Mouse (Mus musculus) layer of hippocampus, adult 2 months (tissue): ENCODE measurements around the gene Immp2l. TPM values are rescaled to one million over a fixed set of nuclear protein-coding genes. Genes with fewer than 3 reads are reported as not detected.
A peak's percentile ranks its signal among the peaks of the same experiment; 100 is the strongest.

Experiments
- DNase-seq, 2 experiments: peaks; one replicate each; pipeline ENCODE4 v3.0.0; 2022; ENCODE audit warnings: low spot score in 2 of 2
- H3K27ac ChIP-seq: fragments of 200-600 bp; 2 replicates; pipeline ENCODE4 v1.8.1; 2022
- H3K4me3 ChIP-seq: fragments of 200-600 bp; 2 replicates; pipeline ENCODE4 v1.8.1; 2022; ENCODE audit warnings: mild to moderate bottlenecking
- CTCF ChIP-seq: fragments of 200-600 bp; conservative IDR thresholded peaks from 2 replicates; pipeline ENCODE4 v1.8.1; 2022; ENCODE audit warnings: antibody characterized with exemption, mild to moderate bottlenecking, moderate library complexity
- total RNA-seq, 2 experiments: library from RNA; stranded (reverse); gene quantifications; 2 replicates each; pipeline ENCODE4 v1.2.3; 2021

The Immp2l gene
- total RNA-seq, 2 experiments from 2014 or later = 6.9 to 15.1 TPM

DNA sequence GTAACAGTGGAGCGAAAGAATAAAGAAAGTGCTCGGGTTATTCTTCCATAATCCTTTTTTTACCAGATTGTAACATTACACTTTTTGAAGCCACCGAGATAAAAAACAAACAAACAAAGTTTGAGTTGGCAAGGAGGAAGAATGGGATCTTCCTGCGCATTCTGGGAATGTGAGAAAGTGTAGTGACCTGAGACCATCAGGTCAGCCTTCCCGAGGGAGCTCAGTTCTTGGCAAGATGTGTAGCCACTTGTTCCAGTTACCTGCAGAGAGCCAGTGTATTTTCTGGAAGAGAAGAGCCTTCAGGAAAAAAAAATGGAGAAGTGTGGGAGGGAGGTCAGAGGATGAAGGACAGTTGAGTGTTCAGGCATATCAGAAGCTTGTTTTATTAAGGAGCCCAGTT is 569.5 kb downstream of the Immp2l start:
- no peak for DNase-seq
- H3K27ac ChIP-seq = no peak overlapping the region
- no peak for TF ChIP-seq CTCF
- no peak overlapping the region for H3K4me3 ChIP-seq

DNA sequence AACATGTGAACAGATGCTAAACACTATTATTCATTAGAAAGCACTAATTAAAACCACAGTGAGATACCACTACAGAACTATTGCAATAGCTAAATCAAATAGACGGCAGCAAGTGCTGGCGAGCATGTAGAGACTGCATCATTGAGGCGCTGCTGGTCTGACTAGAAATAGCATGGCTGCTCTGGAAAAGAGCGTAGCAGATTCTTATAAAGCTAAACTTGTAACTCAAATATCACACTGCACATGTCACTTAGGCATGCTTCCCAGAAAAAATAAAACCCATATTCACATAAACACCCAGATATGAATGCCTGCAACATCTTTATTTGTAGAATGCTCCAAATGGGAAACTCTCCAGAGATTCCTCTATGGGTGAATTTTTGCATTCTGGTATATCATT is 570.1 kb downstream of the Immp2l start:
- no peak for DNase-seq
- no peak overlapping the region for H3K27ac ChIP-seq

DNA sequence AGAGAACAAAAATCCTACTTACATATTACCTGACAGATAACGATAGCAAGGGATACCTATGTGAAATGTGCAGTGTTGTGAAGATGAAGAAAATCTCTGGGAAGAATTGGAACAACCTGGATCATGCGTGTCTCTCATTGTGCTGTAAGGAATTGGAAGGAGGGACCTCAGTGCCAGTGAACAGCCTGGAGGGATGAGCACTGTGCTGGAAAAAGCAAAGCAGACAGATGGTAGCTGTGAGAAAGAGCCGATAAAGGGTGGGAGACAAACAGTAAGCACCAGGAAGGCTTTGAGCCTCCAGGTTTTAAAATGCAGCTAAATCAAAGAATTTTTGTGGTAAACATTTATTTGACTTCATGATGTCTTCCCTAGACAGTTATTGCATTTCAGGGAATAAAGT is 591.4 kb downstream of the Immp2l start:
- TF ChIP-seq CTCF = no peak
- Histone ChIP-seq H3K4me3 (no peak overlapping the region), H3K27ac (no peak overlapping the region)
- peak; percentile 30 to 40 for DNase-seq

More for the DNA sequence above, 570.1 kb downstream of the Immp2l start:
- TF ChIP-seq CTCF = 0 out of 2 replicates have a peak, but pooled peaks have one; percentile 6
- no peak overlapping the region for H3K4me3 ChIP-seq

DNA sequence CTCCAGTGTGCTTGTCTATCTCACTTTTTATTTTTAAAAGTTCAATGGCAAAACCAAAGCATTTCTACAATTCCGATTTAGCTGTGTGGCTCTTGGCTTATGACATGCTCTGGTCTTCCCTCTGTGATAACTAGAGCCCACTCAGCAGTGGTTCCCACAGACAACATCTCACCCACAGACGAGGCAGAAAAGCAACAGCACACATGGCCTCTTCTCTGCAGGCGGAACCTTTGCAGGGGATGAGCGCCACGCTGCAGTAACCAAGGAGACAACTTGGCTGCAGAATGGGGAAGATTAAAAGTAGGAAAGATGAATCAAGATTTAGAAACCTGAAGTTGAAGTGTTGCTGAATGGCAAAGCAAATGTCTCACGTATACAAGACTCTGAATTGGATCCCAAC is 597.5 kb downstream of the Immp2l start:
- TF ChIP-seq CTCF = no peak
- Histone ChIP-seq H3K27ac (no peak overlapping the region), H3K4me3 (no peak overlapping the region)
- peak; percentile 3 to 16 for DNase-seq

DNA sequence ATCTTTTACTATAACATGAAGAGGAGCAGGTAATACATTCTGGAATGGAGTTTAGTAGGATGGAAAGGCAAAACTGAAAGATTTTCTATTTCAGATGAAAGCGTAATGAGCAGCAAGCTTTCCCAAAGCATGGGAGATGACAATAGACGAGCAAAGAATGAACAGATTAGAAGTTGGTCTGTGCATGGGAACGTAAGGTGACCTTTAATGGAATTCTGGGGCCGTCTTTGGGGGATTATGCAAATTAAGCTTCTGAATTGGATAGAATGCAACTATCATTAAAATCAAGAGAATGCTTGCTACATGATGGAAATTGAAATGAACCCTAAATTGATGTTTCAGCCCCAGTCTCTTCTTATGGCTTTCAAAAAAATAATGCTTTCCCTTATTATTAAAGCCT is 619.4 kb downstream of the Immp2l start:
- H3K4me3 ChIP-seq = no peak overlapping the region
- H3K27ac ChIP-seq = no peak overlapping the region
- no peak for DNase-seq
- TF ChIP-seq CTCF = no peak

DNA sequence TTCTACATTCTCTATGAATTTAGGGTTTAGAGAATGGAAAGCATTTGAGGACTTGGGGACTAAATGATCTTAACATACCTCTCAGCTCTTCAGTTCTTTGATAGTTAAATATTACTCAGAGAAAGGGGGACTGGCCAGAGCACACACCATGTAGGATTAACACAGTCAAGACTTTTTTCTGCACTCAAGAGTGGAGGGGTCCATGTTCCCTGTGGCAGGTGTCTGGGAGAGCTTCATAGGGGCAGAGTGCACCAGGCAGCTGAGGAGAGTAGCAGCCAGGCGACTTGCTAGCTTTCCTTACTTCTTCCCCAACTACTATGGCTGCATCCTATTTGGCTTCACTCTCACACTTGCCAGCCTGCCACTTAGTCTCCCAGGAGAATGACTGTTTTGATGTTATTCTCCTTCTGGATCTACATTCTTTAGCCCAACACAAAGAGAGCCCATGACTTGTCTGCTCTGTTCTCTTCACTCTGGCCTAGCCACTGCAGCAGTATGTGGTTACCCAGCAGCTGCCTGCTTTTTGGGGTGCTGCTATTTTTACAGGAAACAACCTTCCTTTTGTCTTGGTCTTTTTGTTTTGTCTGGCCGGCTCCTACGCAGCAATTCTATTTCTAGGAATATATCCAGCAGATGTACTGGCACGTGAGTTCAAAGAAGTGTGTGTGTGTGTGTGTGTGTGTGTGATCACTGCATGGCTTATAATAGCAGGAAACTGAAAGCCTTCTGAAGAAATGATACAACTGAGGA is 621.1 kb downstream of the Immp2l start:
- Histone ChIP-seq H3K4me3 (no peak overlapping the region), H3K27ac (no peak overlapping the region)
- DNase-seq = no peak
- no peak for TF ChIP-seq CTCF

DNA sequence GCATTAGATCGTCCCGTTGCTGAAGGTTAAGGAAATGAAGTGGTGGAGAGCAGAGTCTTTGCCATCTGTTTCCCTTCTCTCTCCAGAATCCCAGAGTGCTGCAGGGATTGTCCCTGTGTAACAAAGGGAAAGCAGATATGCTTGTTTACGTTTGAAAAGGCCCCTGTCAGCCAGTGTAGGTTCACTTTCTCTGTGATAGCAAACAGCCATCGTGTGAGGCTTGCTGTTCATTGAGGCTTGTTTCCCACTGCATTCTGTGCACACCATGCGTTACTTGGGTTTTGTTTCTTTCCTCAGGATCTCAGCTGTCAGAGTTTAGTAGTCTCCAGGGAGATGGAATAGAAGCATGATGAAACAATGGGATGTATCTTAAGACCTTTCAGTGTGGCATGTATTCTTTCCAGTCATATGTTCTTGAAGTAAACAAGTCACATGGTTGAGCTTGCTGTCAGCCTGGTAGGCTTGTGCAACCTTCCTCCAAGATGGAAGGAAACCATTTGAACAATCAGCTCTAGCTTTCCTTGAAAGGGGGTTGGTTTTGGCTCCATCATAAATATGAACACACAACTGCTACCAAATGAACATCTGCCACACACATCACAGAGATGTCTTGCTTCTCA is 623.2 kb downstream of the Immp2l start:
- TF ChIP-seq CTCF = no peak
- no peak for DNase-seq
- Histone ChIP-seq H3K4me3 (no peak overlapping the region), H3K27ac (no peak overlapping the region)

DNA sequence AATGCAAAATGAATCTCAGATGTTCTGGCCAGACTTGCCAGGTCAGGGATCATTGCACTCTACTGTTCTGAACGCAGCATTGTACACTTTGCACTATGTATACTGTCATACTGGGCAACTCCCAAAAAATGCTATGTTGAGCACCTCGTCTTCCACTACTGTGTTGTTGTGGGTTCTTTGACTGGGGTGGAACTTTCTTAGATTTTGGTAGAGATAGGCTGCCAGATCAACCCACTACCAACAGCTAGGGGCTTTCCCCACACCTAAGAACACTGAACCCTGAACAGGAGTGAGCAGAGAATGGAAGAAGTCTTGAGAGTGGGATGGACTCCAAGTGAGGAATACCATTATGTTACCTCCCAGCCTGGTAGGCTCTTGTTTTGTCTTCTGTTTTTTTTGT is 623.8 kb downstream of the Immp2l start:
- Histone ChIP-seq H3K27ac (no peak overlapping the region), H3K4me3 (no peak overlapping the region)
- no peak for TF ChIP-seq CTCF
- no peak for DNase-seq

DNA sequence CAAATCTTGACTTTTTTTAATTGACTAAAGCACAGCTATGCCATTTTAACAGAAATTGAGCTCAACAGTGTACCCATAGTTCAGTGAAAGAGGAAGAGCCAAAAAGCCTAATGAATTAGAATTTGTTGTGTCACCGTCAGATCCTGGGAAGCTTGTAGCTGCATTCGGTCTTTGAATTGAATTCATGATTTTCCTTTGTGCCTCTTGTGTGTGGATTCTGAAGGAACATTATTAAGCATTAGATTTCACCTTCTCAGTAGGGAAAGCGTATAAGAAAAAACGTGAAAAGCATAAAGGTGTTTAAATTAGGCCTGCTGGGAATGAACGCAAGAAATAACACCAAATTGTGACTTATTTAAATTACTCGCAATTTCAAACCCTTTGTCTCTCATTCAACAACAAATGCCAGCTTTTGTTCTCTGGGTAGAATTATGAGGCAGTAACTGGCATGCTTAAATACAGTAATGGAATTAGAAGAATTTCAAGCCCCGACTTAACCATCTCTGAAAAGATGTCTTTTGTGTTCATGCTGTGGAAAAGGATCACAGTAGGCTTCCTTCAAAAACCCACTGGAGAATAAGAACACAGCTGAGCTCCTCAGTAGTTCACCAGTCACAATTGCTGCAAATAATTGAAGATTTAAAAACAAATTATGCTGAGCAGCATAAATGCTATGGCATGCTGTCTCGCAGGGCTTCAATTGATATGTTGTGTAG is 626.1 kb downstream of the Immp2l start:
- DNase-seq = no peak
- Histone ChIP-seq H3K4me3 (no peak overlapping the region), H3K27ac (peak overlapping the region; percentile 37; the same call in 1 of the 2 replicates)
- no peak for TF ChIP-seq CTCF

DNA sequence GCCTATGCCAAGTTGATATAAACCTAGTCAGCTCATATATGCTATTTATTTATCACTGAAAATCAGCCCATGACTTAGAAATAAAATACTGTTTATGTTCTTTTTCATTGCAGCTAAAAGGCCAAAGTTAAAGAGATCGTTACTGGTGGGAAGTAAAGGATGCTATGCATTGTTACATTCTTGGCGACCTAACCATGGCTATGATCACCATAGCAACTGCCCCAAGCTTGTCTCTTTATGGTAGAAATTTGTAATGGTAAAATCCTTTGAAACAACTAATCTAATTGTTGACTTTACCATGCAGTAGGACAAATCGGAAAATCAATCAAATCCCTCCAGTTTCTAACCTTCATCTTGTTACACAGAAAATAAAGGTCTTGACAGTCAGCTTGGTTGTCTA is 644.4 kb downstream of the Immp2l start:
- TF ChIP-seq CTCF = no peak
- no peak overlapping the region for H3K27ac ChIP-seq
- no peak overlapping the region for H3K4me3 ChIP-seq
- DNase-seq = no peak

DNA sequence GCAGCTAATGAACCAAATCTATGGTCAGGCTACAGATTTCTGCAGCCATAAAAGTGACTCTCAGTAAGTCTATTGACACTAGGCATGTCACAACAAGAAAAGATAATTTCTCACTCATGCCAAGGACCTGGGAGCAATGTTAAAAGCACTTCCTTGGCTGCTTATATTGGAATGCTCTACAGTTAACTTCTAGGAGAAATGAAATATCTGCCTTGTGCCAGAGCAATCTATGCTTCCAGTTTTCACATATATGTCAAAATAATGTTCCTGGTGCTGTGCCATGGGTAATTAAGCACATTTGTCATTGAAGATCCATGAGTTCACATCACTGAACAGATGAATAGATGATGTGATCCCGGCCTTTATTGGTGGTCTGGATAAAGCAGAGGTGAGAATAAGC is 645.6 kb downstream of the Immp2l start:
- DNase-seq = no peak
- no peak overlapping the region for H3K27ac ChIP-seq
- no peak overlapping the region for H3K4me3 ChIP-seq
- no peak for TF ChIP-seq CTCF

DNA sequence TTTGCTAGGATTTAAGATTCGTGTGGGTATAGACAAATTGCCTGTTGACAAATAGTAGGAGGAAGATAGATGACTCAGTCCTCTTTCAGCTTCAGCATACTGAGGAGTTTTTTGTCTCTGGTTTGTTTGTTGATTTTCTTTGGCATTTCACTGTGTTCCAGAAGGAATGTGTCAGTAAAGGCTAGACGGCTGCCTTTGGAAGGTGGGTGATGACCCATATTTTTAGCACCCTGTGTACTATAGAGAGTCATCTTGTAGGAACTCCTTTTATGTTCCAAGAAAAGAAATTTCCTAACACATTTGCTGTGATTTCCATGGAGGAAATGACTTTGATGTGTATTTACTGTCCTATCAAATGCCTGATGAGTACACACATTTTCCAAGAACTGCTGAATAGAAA is 651.0 kb downstream of the Immp2l start:
- no peak for TF ChIP-seq CTCF
- Histone ChIP-seq H3K4me3 (no peak overlapping the region), H3K27ac (no peak overlapping the region)
- no peak for DNase-seq

DNA sequence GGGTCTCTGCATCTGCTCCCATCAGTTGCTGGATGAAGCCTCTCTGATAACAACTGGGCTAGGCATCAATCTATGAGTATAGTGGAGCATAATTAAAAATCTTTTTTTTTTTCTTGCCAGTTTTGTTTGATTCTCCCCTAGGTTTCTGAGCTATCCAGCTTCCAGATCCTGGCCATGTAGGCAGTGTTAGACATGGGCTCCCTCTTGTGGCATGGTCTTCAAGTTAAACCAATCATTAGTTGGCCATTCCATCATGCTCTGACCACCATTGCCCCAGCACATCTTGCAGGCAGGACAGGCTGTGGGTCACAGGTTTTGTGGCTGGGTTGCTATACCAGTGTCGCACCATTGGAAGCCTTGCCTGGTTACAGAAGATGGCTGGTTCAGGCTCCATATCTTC is 656.3 kb downstream of the Immp2l start:
- peak; percentile 18 to 21 for DNase-seq
- no peak overlapping the region for H3K27ac ChIP-seq
- no peak overlapping the region for H3K4me3 ChIP-seq
- TF ChIP-seq CTCF = peak; percentile 74

DNA sequence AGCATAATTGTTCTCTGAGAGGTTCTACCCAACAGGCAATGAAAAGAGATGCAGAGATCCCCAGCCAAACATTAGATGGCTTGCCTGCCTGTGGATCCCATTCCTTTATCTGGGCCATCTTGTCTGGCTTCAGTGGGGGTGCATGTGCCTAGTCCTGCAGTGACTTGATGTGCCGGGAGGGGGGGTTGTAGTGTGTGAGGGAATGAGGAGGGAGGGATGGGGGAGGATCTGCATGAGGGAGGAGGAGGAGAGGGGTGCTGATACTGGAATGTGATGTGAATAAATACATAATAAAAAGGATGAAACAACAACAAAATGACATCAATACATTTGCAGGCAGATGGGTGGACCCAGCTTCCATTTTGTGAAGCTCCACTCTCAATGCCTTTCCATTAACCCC is 658.3 kb downstream of the Immp2l start:
- Histone ChIP-seq H3K27ac (no peak overlapping the region), H3K4me3 (no peak overlapping the region)
- TF ChIP-seq CTCF = no peak
- DNase-seq = no peak
